Mouse (Mus musculus) frontal cortex, adult 2 months (tissue): Measurements from ENCODE around the gene Mast4. TPM values are rescaled to one million over a fixed set of nuclear protein-coding genes. Genes with fewer than 3 reads are reported as not detected.
A peak's percentile ranks its signal among the peaks of the same experiment; 100 is the strongest.

ENCODE experiments used
- DNase-seq, 2 experiments: peaks; one replicate each; pipeline ENCODE4 v3.0.0; 2022; ENCODE audit warnings: low spot score in 1 of 2; ENCODE audit errors: extremely low spot score in 1 of 2
- polyA plus RNA-seq: library from polyadenylated mRNA; depleted of rRNA; stranded (reverse); fragments of >200 nt; gene quantifications from 2 replicates; pipeline ENCODE4 v1.2.3, GENCODE M21; 2012

Gene Mast4
- polyA plus RNA-seq, 1 experiment = 18.2 TPM

GRCm38 (mm10) chr13:102846473-102846872 is 487.8 kb downstream of the Mast4 start:
- DNase-seq = no peak

GRCm38 (mm10) chr13:102842715-102843114 is 491.6 kb downstream of the Mast4 start:
- no peak for DNase-seq

- DNase-seq = no peak
These were observed 492.1 kb downstream of the Mast4 start for GRCm38 (mm10) chr13:102842237-102842636.

GRCm38 (mm10) chr13:102839741-102840482 is 494.4 kb downstream of the Mast4 start:
- DNase-seq = no peak

DNA sequence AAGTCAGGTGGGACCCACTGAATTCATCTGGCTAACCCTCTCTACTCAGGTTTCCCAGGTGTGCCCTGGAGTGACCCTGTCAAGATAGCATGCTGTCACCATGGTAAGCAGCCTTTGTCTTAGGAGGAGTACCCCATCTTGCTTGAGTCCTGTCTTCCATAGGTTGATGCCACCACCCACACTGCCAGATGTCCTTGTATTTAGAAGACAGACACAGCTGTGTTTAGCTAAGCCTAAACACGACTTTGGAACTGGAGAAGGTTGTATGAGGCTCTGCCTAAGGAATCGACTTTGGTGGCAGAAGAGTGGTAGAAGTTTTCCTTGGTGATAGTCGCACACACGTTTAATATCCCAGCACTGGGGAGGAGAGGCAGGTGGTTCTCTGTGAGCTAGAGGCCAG is 496.9 kb downstream of the Mast4 start:
- DNase-seq = peak; percentile 11 to 35

GRCm38 (mm10) chr13:102835336-102835735 is 499.0 kb downstream of the Mast4 start:
- DNase-seq = peak in 1 of 2 experiments; percentile 41

DNA sequence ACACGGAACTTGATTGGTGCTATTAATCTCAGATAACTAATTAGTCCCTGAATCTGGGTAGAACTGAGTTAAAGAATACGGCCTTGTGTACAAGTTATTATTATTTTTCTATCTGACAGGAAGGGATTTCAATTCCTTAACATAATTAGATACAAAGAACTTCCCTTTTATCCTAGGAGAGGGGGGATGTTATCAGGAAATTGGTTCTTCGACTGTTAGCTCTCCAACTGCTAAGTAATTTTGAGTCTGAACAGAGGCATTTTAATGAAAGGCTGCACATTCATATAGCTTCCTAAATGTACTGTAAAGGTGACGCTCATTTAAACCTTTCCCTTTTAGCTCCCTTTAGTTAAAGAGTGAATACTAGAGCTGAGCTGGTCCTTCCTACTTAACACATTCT is 516.0 kb downstream of the Mast4 start:
- DNase-seq = no peak

DNA sequence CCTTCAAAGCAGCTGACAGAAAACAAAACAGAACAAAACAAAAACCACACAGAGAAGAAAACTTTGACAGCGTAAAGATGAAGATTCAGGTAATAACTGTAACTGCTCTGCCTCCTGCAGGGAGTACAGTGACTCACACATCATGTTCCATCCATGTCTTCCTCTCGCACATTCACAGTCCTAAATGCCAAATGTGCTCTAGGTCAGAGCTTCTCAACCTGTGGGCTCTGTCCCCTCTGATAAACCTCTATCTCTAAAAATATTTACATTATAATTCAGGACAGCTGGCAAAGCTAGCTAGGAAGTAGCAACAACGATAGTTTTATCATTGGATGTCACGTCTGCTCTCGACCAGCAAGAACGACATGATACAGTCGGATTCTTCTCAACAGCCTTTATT is 517.6 kb downstream of the Mast4 start:
- DNase-seq = no peak

- DNase-seq = no peak
These were observed 519.1 kb downstream of the Mast4 start for GRCm38 (mm10) chr13:102815158-102815557.

GRCm38 (mm10) chr13:102811129-102811832 is 523.0 kb downstream of the Mast4 start:
- peak in 1 of 2 experiments; percentile 53 for DNase-seq

DNA sequence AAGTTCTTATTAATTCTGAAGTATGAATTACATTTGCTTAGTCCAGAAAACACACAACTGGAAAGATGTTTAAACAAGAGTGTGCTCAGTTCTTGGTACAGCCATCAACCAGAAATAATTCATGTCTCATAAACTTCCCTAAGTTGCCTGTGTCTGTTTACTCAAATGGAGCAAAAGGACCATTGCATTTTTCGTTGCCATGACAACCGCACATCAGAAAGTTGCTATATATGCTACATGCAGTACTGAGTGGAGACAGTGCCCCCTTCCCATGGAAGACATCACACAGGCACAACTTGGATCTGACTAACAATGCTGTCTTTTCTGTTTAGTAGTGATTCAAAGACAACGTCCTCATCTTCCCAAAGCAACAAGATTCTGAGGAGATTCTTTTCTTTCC is 527.6 kb downstream of the Mast4 start:
- no peak for DNase-seq

DNA sequence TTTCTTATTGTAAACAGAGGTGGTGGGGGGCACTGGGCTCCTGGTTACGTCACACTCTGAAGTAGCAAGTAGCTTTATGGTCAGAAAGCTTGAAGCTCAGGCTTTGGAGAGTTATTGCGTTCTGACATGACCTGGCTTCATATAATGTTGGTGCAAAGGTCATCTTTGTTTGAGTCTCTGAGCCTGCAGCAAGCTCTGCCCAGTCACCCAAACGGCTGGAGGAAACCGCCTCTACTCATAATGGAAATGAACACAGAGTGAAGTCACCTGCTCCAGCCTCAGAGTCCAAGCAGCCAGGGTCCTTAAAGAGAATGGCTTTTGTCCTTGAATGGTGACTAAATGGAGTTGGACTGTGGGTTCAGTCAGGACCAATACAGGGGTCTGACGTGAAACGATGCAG is 529.1 kb downstream of the Mast4 start:
- no peak for DNase-seq

DNA sequence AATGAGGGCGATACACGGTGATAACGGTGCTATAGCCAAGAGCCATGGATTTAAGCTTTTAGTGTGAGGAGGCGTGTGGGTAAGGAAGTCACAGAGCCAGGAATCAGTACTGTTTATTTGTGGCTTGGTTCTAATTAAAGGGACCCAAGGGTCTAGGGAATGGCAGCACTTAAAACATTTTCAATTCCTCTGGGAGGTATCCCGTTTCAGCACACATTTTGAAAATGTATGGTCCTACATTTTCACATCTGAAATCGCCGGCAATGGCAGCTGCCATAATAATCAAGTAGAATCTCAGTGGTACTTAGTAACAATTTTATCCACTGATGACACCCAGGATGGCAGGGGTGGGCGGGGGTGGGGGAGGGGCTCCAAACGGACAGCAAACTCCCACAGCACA is 531.1 kb downstream of the Mast4 start:
- no peak for DNase-seq

DNA sequence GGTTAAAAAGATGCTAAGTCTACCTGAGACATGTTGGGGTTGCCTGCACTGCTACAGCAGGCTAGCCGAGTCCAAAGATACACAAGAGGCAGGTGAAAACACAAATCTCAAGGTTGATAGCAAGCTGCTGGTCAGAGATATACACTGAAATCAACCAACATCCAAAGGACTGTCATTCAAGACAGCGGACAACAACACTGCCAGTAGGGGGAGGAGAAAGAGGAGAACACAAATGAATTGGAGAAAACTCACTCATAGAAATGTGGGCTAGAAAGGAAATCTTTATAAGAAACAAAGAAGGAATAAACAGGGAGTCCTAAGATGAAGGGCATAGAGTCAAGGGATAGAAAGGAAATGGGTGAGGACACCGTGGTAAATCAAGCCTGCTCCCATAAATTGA is 542.1 kb downstream of the Mast4 start:
- DNase-seq = no peak

- DNase-seq = no peak
These were observed 543.6 kb downstream of the Mast4 start for GRCm38 (mm10) chr13:102790601-102791155.

- peak in 1 of 2 experiments; percentile 25 for DNase-seq
These were observed 547.5 kb downstream of the Mast4 start for GRCm38 (mm10) chr13:102786666-102787230.

- DNase-seq = no peak
These were observed 550.6 kb downstream of the Mast4 start for GRCm38 (mm10) chr13:102783531-102784310.

- DNase-seq = no peak
These were observed 555.0 kb downstream of the Mast4 start for GRCm38 (mm10) chr13:102779275-102779674.

DNA sequence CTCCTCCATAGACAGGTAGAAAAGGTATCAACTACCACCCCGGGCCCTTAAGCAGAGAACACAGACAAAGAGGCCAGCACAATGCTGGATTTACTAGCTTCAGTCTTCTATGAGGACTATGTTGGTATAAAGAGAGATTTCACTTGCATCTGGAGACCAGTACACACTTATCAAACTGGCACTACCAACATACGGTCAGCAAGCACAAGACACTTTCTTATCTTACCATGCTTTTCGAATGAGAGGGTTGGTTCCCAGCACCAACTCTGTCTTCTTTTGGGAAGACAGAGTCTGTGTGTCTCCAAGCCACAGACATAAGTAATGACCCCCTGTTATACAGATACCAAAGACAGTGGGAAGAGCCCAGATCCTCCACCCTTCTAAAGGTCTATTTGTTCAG is 555.4 kb downstream of the Mast4 start:
- DNase-seq = no peak

DNA sequence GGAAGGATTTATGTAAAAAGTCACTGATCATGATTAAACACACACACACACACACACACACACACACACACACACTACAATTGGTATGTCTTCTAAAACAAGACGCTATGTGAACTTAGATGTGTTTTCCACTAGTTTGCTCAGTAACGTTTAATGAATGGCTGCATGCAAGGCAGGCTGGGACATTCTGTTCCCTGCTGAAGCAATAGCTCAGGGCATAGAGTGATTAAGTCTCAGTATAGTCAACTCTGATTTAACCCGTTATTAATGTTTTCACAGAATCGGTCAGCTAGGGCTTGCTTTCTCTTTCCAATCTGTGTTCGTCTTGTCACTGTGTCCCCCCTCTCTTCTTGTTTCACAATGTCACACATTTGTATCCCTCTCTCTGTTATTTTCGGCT is 558.8 kb downstream of the Mast4 start:
- DNase-seq = no peak

GRCm38 (mm10) chr13:102774786-102775201 is 559.5 kb downstream of the Mast4 start:
- no peak for DNase-seq
